ENCODE assay signal across 27 mouse cellular contexts in the genomic region with DNA sequence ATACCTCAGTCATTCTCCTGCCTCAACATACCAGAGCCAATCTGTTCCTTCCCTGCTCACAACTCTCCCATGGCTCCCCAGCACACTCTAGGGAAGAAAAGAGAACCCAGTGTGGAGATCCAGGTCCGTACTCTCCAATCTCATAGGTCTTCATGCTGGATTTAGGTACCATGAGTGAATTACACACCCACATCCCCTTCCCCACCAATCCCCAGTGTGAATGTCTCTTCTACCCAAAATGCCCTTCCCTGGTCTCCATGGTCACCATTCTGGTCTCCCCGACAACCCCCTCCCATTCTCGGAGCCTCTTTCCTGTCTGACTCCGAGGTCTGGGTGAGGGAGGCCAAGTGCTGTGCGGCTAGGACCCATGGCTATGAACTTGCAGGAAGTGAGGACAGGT. TPM values are rescaled to one million over a fixed set of nuclear protein-coding genes. Genes with fewer than 3 reads are reported as not detected.
"Had no signal": no experiment of that assay in that cellular context is flagged by ENCODE, and none has a peak within 500 bp of the region (broad histone marks: within the 10 kb centered on the region; RNA-seq: fewer than 3 reads in every experiment).

Gene Gm15517 (plus strand): TSS at position 301 of the 400 bp plus-strand sequence.

- H3K4me3 ChIP-seq: kidney, embryonic 15.5 days; left cerebral cortex, adult 2 months; lung, embryonic 15.5 days; megakaryocyte, embryonic 14.5 days had no signal

- H3K4me2 ChIP-seq: lung, embryonic 15.5 days had no signal

- DNase-seq: kidney, adult 11 months; kidney, adult 8-10 months; kidney, postnatal 10 days; kidney, postnatal 36 days; layer of hippocampus, postnatal 36 days; lung, adult 18-20 months; lung, postnatal 10 days; lung, postnatal 36 days; thymus, postnatal 36 days had no signal

- H3K9ac ChIP-seq: kidney, embryonic 15.5 days; liver, embryonic 14.5 days; lung, embryonic 15.5 days had no signal

- H3K9me3 ChIP-seq: kidney, embryonic 15.5 days; lung, embryonic 15.5 days; megakaryocyte, embryonic 14.5 days; midbrain, embryonic 10.5 days had no signal

- H3K36me3 ChIP-seq: kidney, embryonic 15.5 days; lung, embryonic 15.5 days; midbrain, embryonic 10.5 days had no signal

- H3K27ac ChIP-seq: kidney, embryonic 15.5 days; left cerebral cortex, adult 2 months; liver, embryonic 14.5 days; lung, embryonic 15.5 days; midbrain, embryonic 10.5 days had no signal

RNA-seq across cellular contexts. Expression of gene Gm15517, which starts in this region (rescaled TPM):
- total RNA-seq: layer of hippocampus, adult 8-10 months; layer of hippocampus, postnatal 10 days; layer of hippocampus, postnatal 36 days; left cerebral cortex, adult 2 months; left cerebral cortex, postnatal 10 days; left cerebral cortex, postnatal 36 days; liver, adult 2 months; midbrain, postnatal 0 days had no signal
- polyA plus RNA-seq: kidney, embryonic 15.5 days; limb, embryonic 14.5 days; liver, adult 2 months; liver, embryonic 14.5 days; lung, embryonic 15.5 days; midbrain, embryonic 10.5 days; midbrain, postnatal 0 days; neural tube, embryonic 11.5 days; neural tube, embryonic 14.5 days; small intestine, adult 2 months; spleen, adult 2 months; stomach, embryonic 16.5 days had no signal
